Mouse (Mus musculus): Measurements from ENCODE around the gene Entpd8. TPM values are rescaled to one million over a fixed set of nuclear protein-coding genes. Genes with fewer than 3 reads are reported as not detected.
A peak's percentile ranks its signal among the peaks of the same experiment; 100 is the strongest.

Entpd8 gene
- polyA plus RNA-seq, 1 experiment from 2014 or later = 0.26 TPM

GRCm38 (mm10) chr2:25115442-25115841 lies 35.3 kb downstream of the Entpd8 start:
- Histone ChIP-seq H3K9ac (replicated peaks; ENCODE audit: low read depth, low read length) (no peak overlapping the region), H3K4me2 (replicated peaks; ENCODE audit: low read depth, low read length) (no peak overlapping the region), H3K4me1 (ENCODE audit: control insufficient read depth, insufficient read depth, low read length) (no peaks in the 10 kb centered on the region), H3K27me3 (ENCODE audit: control insufficient read depth, insufficient read depth, low read length) (no peaks in the 10 kb centered on the region), H3K9me3 (ENCODE audit: control insufficient read depth, low read depth, low read length) (no peaks in the 10 kb centered on the region), H3K27ac (ENCODE audit: low read length) (no peak overlapping the region), H3K36me3 (ENCODE audit: control insufficient read depth, insufficient read depth, low read length) (no peaks in the 10 kb centered on the region), H3K4me3 (ENCODE audit: low read depth, low read length) (no peak overlapping the region)
- no peak for ATAC-seq (ENCODE audit: insufficient number of reproducible peaks, insufficient read depth, low FRiP score, low read depth)
- 49% methylated on average over 2 of the region's 2 CpGs for WGBS

- no peaks in the 10 kb centered on the region for H3K27me3 ChIP-seq (ENCODE audit: control insufficient read depth, insufficient read depth, low read length)
- no peak overlapping the region for H3K9ac ChIP-seq (replicated peaks; ENCODE audit: low read depth, low read length)
- no peak overlapping the region for H3K27ac ChIP-seq (ENCODE audit: low read length)
- WGBS = 76% methylated on average over 7 of the region's 7 CpGs
- H3K9me3 ChIP-seq (ENCODE audit: control insufficient read depth, low read depth, low read length) = no peaks in the 10 kb centered on the region
- no peak for ATAC-seq (ENCODE audit: insufficient number of reproducible peaks, insufficient read depth, low FRiP score, low read depth)
- 0 out of 2 replicates have a peak, but pooled peaks cover 4% of the 10 kb centered on the region for H3K4me1 ChIP-seq (ENCODE audit: control insufficient read depth, insufficient read depth, low read length)
- H3K36me3 ChIP-seq (ENCODE audit: control insufficient read depth, insufficient read depth, low read length) = no peaks in the 10 kb centered on the region
- no peak overlapping the region for H3K4me2 ChIP-seq (replicated peaks; ENCODE audit: low read depth, low read length)
- no peak overlapping the region for H3K4me3 ChIP-seq (ENCODE audit: low read depth, low read length)
Observed at GRCm38 (mm10) chr2:25120963-25121362, 40.9 kb downstream of the Entpd8 start.

DNA sequence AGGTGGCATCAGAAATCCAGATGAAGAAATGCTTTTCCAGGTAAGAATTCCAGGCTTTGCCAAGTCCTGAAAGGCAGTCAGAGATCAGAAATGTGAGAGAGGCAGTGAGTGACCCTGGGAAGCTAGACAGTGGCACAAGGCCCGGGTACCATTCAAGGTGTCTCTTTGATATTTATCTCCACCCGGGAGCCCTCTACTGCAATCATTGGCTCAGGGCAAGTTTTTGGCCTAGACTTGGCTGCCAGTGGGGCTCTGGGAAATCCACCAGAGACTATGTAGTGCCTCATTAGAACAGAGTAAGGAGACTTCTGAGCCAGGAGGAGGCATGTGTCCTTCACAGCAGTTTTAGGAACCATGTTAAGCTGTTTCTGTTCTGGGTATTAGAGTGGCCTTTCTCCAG lies 42.6 kb downstream of the Entpd8 start:
- peaks cover 14% of the 10 kb centered on the region for H3K4me1 ChIP-seq (ENCODE audit: control insufficient read depth, insufficient read depth, low read length)
- no peak for ATAC-seq (ENCODE audit: insufficient number of reproducible peaks, insufficient read depth, low FRiP score, low read depth)
- no peaks in the 10 kb centered on the region for H3K9me3 ChIP-seq (ENCODE audit: control insufficient read depth, low read depth, low read length)
- no peak overlapping the region for H3K4me3 ChIP-seq (ENCODE audit: low read depth, low read length)
- WGBS = 50% methylated on average over 2 of the region's 2 CpGs
- H3K4me2 ChIP-seq (replicated peaks; ENCODE audit: low read depth, low read length) = no peak overlapping the region
- no peak overlapping the region for H3K27ac ChIP-seq (ENCODE audit: low read length)
- no peaks in the 10 kb centered on the region for H3K27me3 ChIP-seq (ENCODE audit: control insufficient read depth, insufficient read depth, low read length)
- H3K36me3 ChIP-seq (ENCODE audit: control insufficient read depth, insufficient read depth, low read length) = no peaks in the 10 kb centered on the region
- no peak overlapping the region for H3K9ac ChIP-seq (replicated peaks; ENCODE audit: low read depth, low read length)

- H3K4me3 ChIP-seq (ENCODE audit: low read depth, low read length) = no peak overlapping the region
- 0 out of 2 replicates have a peak overlapping the region, but pooled peaks have one; percentile 39 for H3K27ac ChIP-seq (ENCODE audit: low read length)
- ATAC-seq (ENCODE audit: insufficient number of reproducible peaks, insufficient read depth, low FRiP score, low read depth) = no peak
- no peaks in the 10 kb centered on the region for H3K9me3 ChIP-seq (ENCODE audit: control insufficient read depth, low read depth, low read length)
- H3K4me1 ChIP-seq (ENCODE audit: control insufficient read depth, insufficient read depth, low read length) = peaks cover 14% of the 10 kb centered on the region
- H3K36me3 ChIP-seq (ENCODE audit: control insufficient read depth, insufficient read depth, low read length) = no peaks in the 10 kb centered on the region
- H3K4me2 ChIP-seq (replicated peaks; ENCODE audit: low read depth, low read length) = no peak overlapping the region
- 67% methylated on average over 5 of the region's 5 CpGs for WGBS
- H3K27me3 ChIP-seq (ENCODE audit: control insufficient read depth, insufficient read depth, low read length) = no peaks in the 10 kb centered on the region
- H3K9ac ChIP-seq (replicated peaks; ENCODE audit: low read depth, low read length) = no peak overlapping the region
Observed at GRCm38 (mm10) chr2:25123527-25123926, 43.4 kb downstream of the Entpd8 start.

GRCm38 (mm10) chr2:25124411-25124810 lies 44.3 kb downstream of the Entpd8 start:
- H3K9ac ChIP-seq (replicated peaks; ENCODE audit: low read depth, low read length) = no peak overlapping the region
- no peaks in the 10 kb centered on the region for H3K9me3 ChIP-seq (ENCODE audit: control insufficient read depth, low read depth, low read length)
- no peak overlapping the region for H3K4me2 ChIP-seq (replicated peaks; ENCODE audit: low read depth, low read length)
- ATAC-seq (ENCODE audit: insufficient number of reproducible peaks, insufficient read depth, low FRiP score, low read depth) = no peak
- 62% methylated on average over 3 of the region's 3 CpGs for WGBS
- H3K27ac ChIP-seq (ENCODE audit: low read length) = no peak overlapping the region
- H3K4me3 ChIP-seq (ENCODE audit: low read depth, low read length) = no peak overlapping the region
- H3K4me1 ChIP-seq (ENCODE audit: control insufficient read depth, insufficient read depth, low read length) = peaks cover 14% of the 10 kb centered on the region
- H3K27me3 ChIP-seq (ENCODE audit: control insufficient read depth, insufficient read depth, low read length) = no peaks in the 10 kb centered on the region
- H3K36me3 ChIP-seq (ENCODE audit: control insufficient read depth, insufficient read depth, low read length) = no peaks in the 10 kb centered on the region

GRCm38 (mm10) chr2:25125146-25125545 lies 45.0 kb downstream of the Entpd8 start:
- Histone ChIP-seq H3K9me3 (ENCODE audit: control insufficient read depth, low read depth, low read length) (no peaks in the 10 kb centered on the region), H3K4me3 (ENCODE audit: low read depth, low read length) (no peak overlapping the region), H3K36me3 (ENCODE audit: control insufficient read depth, insufficient read depth, low read length) (no peaks in the 10 kb centered on the region), H3K27ac (ENCODE audit: low read length) (peak overlapping the region; percentile 64; the same call in 1 of the 2 replicates), H3K4me2 (replicated peaks; ENCODE audit: low read depth, low read length) (no peak overlapping the region), H3K27me3 (ENCODE audit: control insufficient read depth, insufficient read depth, low read length) (no peaks in the 10 kb centered on the region), H3K9ac (replicated peaks; ENCODE audit: low read depth, low read length) (no peak overlapping the region), H3K4me1 (ENCODE audit: control insufficient read depth, insufficient read depth, low read length) (peaks cover 14% of the 10 kb centered on the region)
- WGBS = 80% methylated on average over 6 of the region's 6 CpGs
- no peak for ATAC-seq (ENCODE audit: insufficient number of reproducible peaks, insufficient read depth, low FRiP score, low read depth)

- 43% methylated on average over 19 of the region's 19 CpGs for WGBS
Observed at GRCm38 (mm10) chr2:25126011-25127010, 46.2 kb downstream of the Entpd8 start.

GRCm38 (mm10) chr2:25127206-25127605 lies 47.1 kb downstream of the Entpd8 start:
- Histone ChIP-seq H3K36me3 (ENCODE audit: control insufficient read depth, insufficient read depth, low read length) (no peaks in the 10 kb centered on the region), H3K27me3 (ENCODE audit: control insufficient read depth, insufficient read depth, low read length) (no peaks in the 10 kb centered on the region), H3K4me2 (replicated peaks; ENCODE audit: low read depth, low read length) (no peak overlapping the region), H3K4me1 (ENCODE audit: control insufficient read depth, insufficient read depth, low read length) (peaks cover 14% of the 10 kb centered on the region), H3K9me3 (ENCODE audit: control insufficient read depth, low read depth, low read length) (no peaks in the 10 kb centered on the region), H3K27ac (ENCODE audit: low read length) (peak overlapping the region; percentile 68; the same call in 1 of the 2 replicates), H3K9ac (replicated peaks; ENCODE audit: low read depth, low read length) (no peak overlapping the region), H3K4me3 (ENCODE audit: low read depth, low read length) (no peak overlapping the region)
- peak; percentile 60; the same call in 1 of the 2 replicates for ATAC-seq (ENCODE audit: insufficient number of reproducible peaks, insufficient read depth, low FRiP score, low read depth)
- 50% methylated on average over 5 of the region's 5 CpGs for WGBS

More at GRCm38 (mm10) chr2:25126011-25127010, 46.2 kb downstream of the Entpd8 start:
- ATAC-seq (ENCODE audit: insufficient number of reproducible peaks, insufficient read depth, low FRiP score, low read depth) = peak; percentile 76
- Histone ChIP-seq H3K4me2 (replicated peaks; ENCODE audit: low read depth, low read length) (no peak overlapping the region), H3K36me3 (ENCODE audit: control insufficient read depth, insufficient read depth, low read length) (no peaks in the 10 kb centered on the region), H3K9ac (replicated peaks; ENCODE audit: low read depth, low read length) (no peak overlapping the region), H3K27me3 (ENCODE audit: control insufficient read depth, insufficient read depth, low read length) (no peaks in the 10 kb centered on the region), H3K9me3 (ENCODE audit: control insufficient read depth, low read depth, low read length) (no peaks in the 10 kb centered on the region), H3K4me1 (ENCODE audit: control insufficient read depth, insufficient read depth, low read length) (peaks cover 14% of the 10 kb centered on the region), H3K4me3 (ENCODE audit: low read depth, low read length) (no peak overlapping the region), H3K27ac (ENCODE audit: low read length) (peak overlapping the region; percentile 68)
